Mouse (Mus musculus): ENCODE data around the gene Gdpd4. TPM values are rescaled to one million over a fixed set of nuclear protein-coding genes. Genes with fewer than 3 reads are reported as not detected.

Gene Gdpd4
- polyA plus RNA-seq, 1 experiment, result not detected

DNA sequence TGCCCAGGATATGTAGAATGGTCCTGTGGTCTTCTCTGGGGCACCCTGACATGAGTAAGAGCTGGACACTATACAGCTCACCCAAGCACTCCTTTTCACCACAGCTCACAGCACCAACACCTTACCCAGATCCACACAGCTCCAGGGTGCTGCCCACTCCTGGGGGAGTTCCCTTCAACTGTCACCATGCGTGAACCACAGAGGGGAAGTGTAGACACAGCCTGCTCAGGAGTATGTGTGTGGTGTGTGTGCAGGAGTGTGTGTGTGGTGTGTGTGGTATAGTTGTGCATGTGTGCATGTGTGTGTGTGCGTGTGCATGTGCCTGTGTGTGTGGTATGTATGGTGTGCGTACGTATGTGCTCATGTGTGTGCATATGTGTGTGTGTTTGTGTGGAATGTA is 176.1 kb downstream of the Gdpd4 start:
- WGBS, result 73% methylated on average over 4 of the region's 4 CpGs
- Histone ChIP-seq H3K4me1 (ENCODE audit: control insufficient read depth, insufficient read depth, low read length) (peaks cover 2% of the 10 kb centered on the region), H3K4me3 (replicated peaks; ENCODE audit: control insufficient read depth, low read depth, low read length) (no peak overlapping the region), H3K27ac (ENCODE audit: control insufficient read depth, insufficient read depth, low read depth, low read length, poor library complexity) (no peak overlapping the region)
- TF ChIP-seq POLR2A (IDR thresholded peaks at IDR 0.05; ENCODE audit: borderline replicate concordance, control insufficient read depth, low read depth, low read length) (no peak), CTCF (IDR thresholded peaks at IDR 0.05; ENCODE audit: control insufficient read depth, insufficient read depth, low read length) (peak; percentile 16; the same call in 1 of the 2 replicates)

DNA sequence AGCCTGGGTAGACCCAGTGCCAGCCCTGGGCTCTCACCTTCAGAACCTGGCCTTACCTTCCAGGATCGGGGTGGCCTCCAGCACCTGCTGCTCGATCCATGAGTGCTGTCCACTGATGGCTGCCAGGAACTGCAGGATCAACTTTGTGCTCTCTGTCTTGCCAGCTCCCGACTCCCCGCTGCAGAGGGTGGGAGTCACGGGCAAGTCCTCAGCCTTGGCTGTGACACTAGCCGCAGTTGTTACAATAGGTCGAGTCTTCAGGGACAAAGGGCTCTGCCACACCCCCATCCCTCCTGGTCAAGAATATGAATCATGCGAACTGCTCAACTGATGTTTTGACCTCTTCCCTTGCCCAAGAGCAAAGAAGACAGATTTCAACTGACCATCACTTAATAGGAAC is 177.8 kb downstream of the Gdpd4 start:
- Histone ChIP-seq H3K4me3 (replicated peaks; ENCODE audit: control insufficient read depth, low read depth, low read length) (no peak overlapping the region), H3K4me1 (ENCODE audit: control insufficient read depth, insufficient read depth, low read length) (peaks cover 2% of the 10 kb centered on the region), H3K27ac (ENCODE audit: control insufficient read depth, insufficient read depth, low read depth, low read length, poor library complexity) (no peak overlapping the region)
- no peak for TF ChIP-seq POLR2A (IDR thresholded peaks at IDR 0.05; ENCODE audit: borderline replicate concordance, control insufficient read depth, low read depth, low read length)
- TF ChIP-seq CTCF (IDR thresholded peaks at IDR 0.05; ENCODE audit: control insufficient read depth, insufficient read depth, low read length), result no peak
- WGBS, result 86% methylated on average over 8 of the region's 8 CpGs

Other genes starting within 250 kb of the Gdpd4 start
- gene Clns1a, start 223.3 kb upstream of the Gdpd4 start, polyA plus RNA-seq (2011; ENCODE audit: insufficient read depth, insufficient read length, low replicate concordance, missing spikeins), result 27.7 and 36.1 TPM in 2 replicates
- 3.1 TPM in 2 replicates for gene Aqp11, start 181.7 kb upstream of the Gdpd4 start, polyA plus RNA-seq (2011; ENCODE audit: insufficient read depth, insufficient read length, low replicate concordance, missing spikeins)
- gene Pak1, start 131.4 kb upstream of the Gdpd4 start, polyA plus RNA-seq (2011; ENCODE audit: insufficient read depth, insufficient read length, low replicate concordance, missing spikeins), result 4.5 and 18.2 TPM in 2 replicates
- 19.5 and 27.0 TPM in 2 replicates for gene Myo7a, start 199.6 kb downstream of the Gdpd4 start, polyA plus RNA-seq (2011; ENCODE audit: insufficient read depth, insufficient read length, low replicate concordance, missing spikeins)
- 2.1 and 4.7 TPM in 2 replicates for gene Omp, start 225.5 kb downstream of the Gdpd4 start, polyA plus RNA-seq (2011; ENCODE audit: insufficient read depth, insufficient read length, low replicate concordance, missing spikeins)

All from bone marrow, adult 2 months (tissue).